ENCODE assay signal across 8 mouse cellular contexts in genomic region chr11:118908981-118909813, GRCm38 (mm10). TPM values are rescaled to one million over a fixed set of nuclear protein-coding genes. Genes with fewer than 3 reads are reported as not detected.
A peak's percentile ranks its signal among the peaks of the same experiment; 100 is the strongest.
DNase-seq lines count a peak whose midpoint lies in the region; ATAC-seq and TF ChIP-seq lines count a peak whose summit lies in the region.

No protein-coding gene starts in this region.

- WGBS in hindbrain, embryonic 14.5 days = under 1% methylated on average over 69 of the region's 90 CpGs
- under 1% methylated on average over 73 of the region's 90 CpGs for WGBS in neural tube, embryonic 13.5 days

- no peaks in the 10 kb centered on the region for H3K36me3 ChIP-seq in hindbrain, embryonic 14.5 days (replicated peaks; ENCODE audit: control insufficient read depth, insufficient read depth)
- H3K36me3 ChIP-seq in neural tube, embryonic 13.5 days = no peaks in the 10 kb centered on the region

- intact Hi-C loops in left cerebral cortex, adult 2 months (cut with DNase I) = no loop called here

- H3K27me3 ChIP-seq in hindbrain, embryonic 14.5 days (ENCODE audit: control insufficient read depth, insufficient read depth, low read length) = no peaks in the 10 kb centered on the region
- H3K27me3 ChIP-seq in neural tube, embryonic 13.5 days = peaks cover 33% of the 10 kb centered on the region

- no peak for TF ChIP-seq CTCF in left cerebral cortex, adult 2 months (IDR thresholded peaks at IDR 0.05)

- peak overlapping the region; percentile 97 for H3K9ac ChIP-seq in hindbrain, embryonic 14.5 days
- H3K9ac ChIP-seq in neural tube, embryonic 13.5 days = peak overlapping the region; percentile 98

- no peaks in the 10 kb centered on the region for H3K9me3 ChIP-seq in hindbrain, embryonic 14.5 days (ENCODE audit: control insufficient read depth, low read length)
- no peaks in the 10 kb centered on the region for H3K9me3 ChIP-seq in neural tube, embryonic 13.5 days

- peak overlapping the region; percentile 65 for H3K4me2 ChIP-seq in hindbrain, embryonic 14.5 days (replicated peaks)
- H3K4me2 ChIP-seq in neural tube, embryonic 13.5 days = peak overlapping the region; percentile 89

- peaks cover 40% of the 10 kb centered on the region for H3K4me1 ChIP-seq in hindbrain, embryonic 14.5 days (replicated peaks; ENCODE audit: control insufficient read depth, insufficient read depth, low read length)
- peaks cover 54% of the 10 kb centered on the region for H3K4me1 ChIP-seq in neural tube, embryonic 13.5 days (replicated peaks)

- H3K4me3 ChIP-seq in left cerebral cortex, adult 2 months = peak overlapping the region; percentile 82
- H3K4me3 ChIP-seq in hindbrain, embryonic 14.5 days (replicated peaks; ENCODE audit: low read length) = peak overlapping the region; percentile 88
- H3K4me3 ChIP-seq in neural tube, embryonic 13.5 days = peak overlapping the region; percentile 87

- peak; percentile 62 for ATAC-seq in hindbrain, embryonic 14.5 days (ENCODE audit: low FRiP score)
- peak; percentile 63 for ATAC-seq in neural tube, embryonic 13.5 days (ENCODE audit: low read depth)

- peak in 1 of 2 experiments; percentile 68 for DNase-seq in left cerebral cortex, adult 2 months (ENCODE audit: extremely low spot score in 1 of 2, low spot score in 2 of 2)
- DNase-seq in left cerebral cortex, adult 9 months (ENCODE audit: low spot score in 2 of 2) = no peak
- peak; percentile 85 to 89 for DNase-seq in cerebellum, postnatal 14 days
- peak; percentile 67 for DNase-seq in hindbrain, embryonic 14.5 days (ENCODE audit: low spot score)
- DNase-seq in urinary bladder, postnatal 25 days (ENCODE audit: low spot score) = no peak
- no peak for DNase-seq in kidney, postnatal 36 days
- DNase-seq in layer of hippocampus, adult 8-10 months (ENCODE audit: low spot score in 2 of 2) = no peak

- H3K27ac ChIP-seq in left cerebral cortex, adult 2 months = peak overlapping the region; percentile 97
- H3K27ac ChIP-seq in hindbrain, embryonic 14.5 days = peak overlapping the region; percentile 98
- H3K27ac ChIP-seq in neural tube, embryonic 13.5 days (replicated peaks) = peak overlapping the region; percentile 99

RNA-seq across cellular contexts. Expression of gene Rbfox3, which starts 2.2 kb away (rescaled TPM):
- 100 to 1,000 TPM; 345 to 353 TPM for total RNA-seq in left cerebral cortex, adult 2 months (2021)
- 64.7 and 69.3 TPM in 2 replicates for polyA plus RNA-seq in hindbrain, embryonic 14.5 days (2014; fragmentation: Nextera tagmentation; extraction: Ambion mirVana)
- polyA plus RNA-seq in neural tube, embryonic 13.5 days (2015; fragmentation: Nextera tagmentation; extraction: Ambion mirVana) = 69.4 and 71.2 TPM in 2 replicates
- 100 to 1,000 TPM; 229 to 281 (median 270) TPM for total RNA-seq in layer of hippocampus, adult 8-10 months (2022)

Comparison
In these comparisons a context has a peak if more than half of its experiments do, and no peak if none do; other contexts are left out.
1. DNase-seq: peak in cerebellum, postnatal 14 days (2 of 2) and hindbrain, embryonic 14.5 days (single experiment); none in left cerebral cortex, adult 9 months (0 of 2), urinary bladder, postnatal 25 days (single experiment), kidney, postnatal 36 days (0 of 2) and layer of hippocampus, adult 8-10 months (0 of 2).
2. Peak in every context shown above with its lines, with median percentiles within 50 percentile points of each other: H3K27ac ChIP-seq and H3K4me3 ChIP-seq.